Mouse (Mus musculus) adrenal gland (tissue): Measurements from ENCODE around the gene Zc3h12b.
"Not testable (repeated sequence)": the region's sequence is repeated elsewhere in the genome, so short reads cannot be mapped to it uniquely, and the experiment has no call there.

Experiments used
- intact Hi-C: fragments of 180-260 bp; cut with DNase I; formaldehyde crosslinking; loops from one replicate; pipeline ENCODE4 v1.15.1; 2025
- long read RNA-seq, 2 experiments: library from polyadenylated mRNA; unstranded; transcript quantifications; one replicate each; pipeline ENCODE4 v2.0.0; 2020; ENCODE audit warnings: borderline replicate concordance in 1 of 2; ENCODE audit not compliant: insufficient replicate concordance in 1 of 2

Gene Zc3h12b
- long read RNA-seq, experiment 1, partial matches to known transcripts = 0 of 1 reads
- long read RNA-seq, experiment 1, other reads (novel, unspliced or antisense) = 1 of 1 reads
- long read RNA-seq, experiment 2, partial matches to known transcripts = 1 of 1 reads
- long read RNA-seq, experiment 2, other reads (novel, unspliced or antisense) = 0 of 1 reads

- intact Hi-C loops = no loop called here
Observed at GRCm38 (mm10) chrX:95711227-95712111, at the start of gene Zc3h12b. Gene Zc3h12b, plus strand, starts transcription at chrX:95711678.

GRCm38 (mm10) chrX:95682206-95682605, 29.3 kb upstream of the Zc3h12b start:
- intact Hi-C loops = no loop called here

GRCm38 (mm10) chrX:95687119-95687518, 24.4 kb upstream of the Zc3h12b start:
- intact Hi-C loops = no loop called here

- intact Hi-C loops = loop anchor here (10.0 kb wide), 1 partner anchor 483 kb away; no protein-coding TSS in a partner anchor
Observed at GRCm38 (mm10) chrX:95738253-95738652, 26.8 kb downstream of the Zc3h12b start.

- intact Hi-C loops = no loop called here
Observed at GRCm38 (mm10) chrX:95795881-95796280, 84.4 kb downstream of the Zc3h12b start.

GRCm38 (mm10) chrX:95801790-95802189, 90.3 kb downstream of the Zc3h12b start:
- intact Hi-C loops = no loop called here

- intact Hi-C loops = no loop called here
Observed at GRCm38 (mm10) chrX:95852806-95853205, 141.3 kb downstream of the Zc3h12b start.

GRCm38 (mm10) chrX:95881111-95881510, 169.6 kb downstream of the Zc3h12b start:
- intact Hi-C loops = no loop called here

- intact Hi-C loops = no loop called here
Observed at GRCm38 (mm10) chrX:95902716-95903115, 191.2 kb downstream of the Zc3h12b start.

- intact Hi-C loops = no loop called here
Observed at GRCm38 (mm10) chrX:95935481-95935880, 224.0 kb downstream of the Zc3h12b start.

- intact Hi-C loops = no loop called here
Observed at GRCm38 (mm10) chrX:95945496-95945895, 234.0 kb downstream of the Zc3h12b start.

- intact Hi-C loops = no loop called here
Observed at GRCm38 (mm10) chrX:95948135-95948534, 236.7 kb downstream of the Zc3h12b start.

GRCm38 (mm10) chrX:95950776-95951175, 239.3 kb downstream of the Zc3h12b start:
- intact Hi-C loops = no loop called here

- intact Hi-C loops = no loop called here
Observed at GRCm38 (mm10) chrX:95956497-95957293, 245.2 kb downstream of the Zc3h12b start, which contains the start of gene Las1l. Gene Las1l, minus strand, starts transcription at chrX:95956962.

- intact Hi-C loops = not testable (repeated sequence)
Observed at GRCm38 (mm10) chrX:95957461-95957860, 246.0 kb downstream of the Zc3h12b start.

- intact Hi-C loops = no loop called here
Observed at GRCm38 (mm10) chrX:95963366-95963765, 251.9 kb downstream of the Zc3h12b start.

- intact Hi-C loops = no loop called here
Observed at GRCm38 (mm10) chrX:95965036-95965435, 253.6 kb downstream of the Zc3h12b start.

- intact Hi-C loops = no loop called here
Observed at GRCm38 (mm10) chrX:95967847-95968593, 256.5 kb downstream of the Zc3h12b start.

GRCm38 (mm10) chrX:95968594-95968965, 257.1 kb downstream of the Zc3h12b start:
- intact Hi-C loops = no loop called here

- intact Hi-C loops = no loop called here
Observed at GRCm38 (mm10) chrX:95969116-95969515, 257.6 kb downstream of the Zc3h12b start.

GRCm38 (mm10) chrX:95969936-95970335, 258.5 kb downstream of the Zc3h12b start:
- intact Hi-C loops = no loop called here
